Mouse (Mus musculus) forebrain, embryonic 16.5 days (tissue): ENCODE results near the gene Ntrk1. TPM values are rescaled to one million over a fixed set of nuclear protein-coding genes. Genes with fewer than 3 reads are reported as not detected.
A peak's percentile ranks its signal among the peaks of the same experiment; 100 is the strongest.
"Not testable (repeated sequence)": the region's sequence is repeated elsewhere in the genome, so short reads cannot be mapped to it uniquely, and the experiment has no call there.

Experiments
- ATAC-seq: fragments of 200-750 bp; cut with Nextera tagmentation; 2 replicates; pipeline ENCODE4 v1.8.0; 2017; ENCODE audit warnings: mild to moderate bottlenecking, moderate library complexity
- H3K27ac ChIP-seq: fragments of 300-500 bp; sonication (generic); 2 replicates; pipeline ENCODE4 v1.5.1; 2014; ENCODE audit warnings: low read length, control low read depth
- H3K27me3 ChIP-seq: fragments of 300-500 bp; sonication (generic); replicated peaks from 2 replicates; pipeline ENCODE4 v1.6.1; 2014; ENCODE audit warnings: low read length; ENCODE audit not compliant: control insufficient read depth, insufficient read depth
- H3K36me3 ChIP-seq: fragments of 300-500 bp; sonication (generic); 2 replicates; pipeline ENCODE4 v1.6.1; 2014; ENCODE audit not compliant: control insufficient read depth, insufficient read depth
- H3K4me1 ChIP-seq: fragments of 300-500 bp; sonication (generic); replicated peaks from 2 replicates; pipeline ENCODE4 v1.6.1; 2014; ENCODE audit warnings: low read length; ENCODE audit not compliant: control insufficient read depth, insufficient read depth
- H3K4me2 ChIP-seq: fragments of 300-500 bp; sonication (generic); 2 replicates; pipeline ENCODE4 v1.6.1; 2014; ENCODE audit warnings: mild to moderate bottlenecking, low read length, control low read depth
- H3K4me3 ChIP-seq: fragments of 300-500 bp; sonication (generic); replicated peaks from 2 replicates; pipeline ENCODE4 v1.5.1; 2014; ENCODE audit warnings: mild to moderate bottlenecking, low read length, control low read depth
- H3K9ac ChIP-seq: fragments of 300-500 bp; sonication (generic); replicated peaks from 2 replicates; pipeline ENCODE4 v1.6.1; 2014; ENCODE audit warnings: low read depth, low read length, control low read depth
- H3K9me3 ChIP-seq: fragments of 300-500 bp; sonication (generic); 2 replicates; pipeline ENCODE4 v1.6.1; 2016; ENCODE audit warnings: low read length; ENCODE audit not compliant: control insufficient read depth
- WGBS: fragments of 180-500 bp; shearing (Covaris S2); extraction: QIAGEN DNeasy Blood & Tissue Kit; methylation state at CpG from one replicate; pipeline ENCODE4 v1.1.7; 2014; 5-methylcytosine and 5-hydroxymethylcytosine counted together
- polyA plus RNA-seq: library from polyadenylated mRNA; unstranded; fragments of >200 nt; fragmentation: Nextera tagmentation; extraction: Ambion mirVana; gene quantifications from 2 replicates; pipeline ENCODE4 v1.2.1, GENCODE M21; 2015

Gene Ntrk1
- 1.1 and 2.1 TPM in 2 replicates for polyA plus RNA-seq

- 0 out of 2 replicates have a peak, but pooled peaks have one; percentile 43 for ATAC-seq
- Histone ChIP-seq H3K27ac (no peak within 1 kb of the TSS), H3K4me3 (peak within 1 kb of the TSS; percentile 32), H3K36me3 (no peaks in the 10 kb centered on the region), H3K4me2 (peak within 1 kb of the TSS; percentile 52), H3K27me3 (peaks cover 64% of the 10 kb centered on the region), H3K9ac (0 out of 2 replicates have a peak within 1 kb of the TSS, but pooled peaks have one; percentile 3), H3K9me3 (no peaks in the 10 kb centered on the region), H3K4me1 (peaks cover 13% of the 10 kb centered on the region)
- WGBS: under 1% methylated on average over 43 of the region's 47 CpGs
Observed at GRCm38 (mm10) chr3:87794922-87795325, at the start of gene Ntrk1. Gene Ntrk1 (minus strand): TSS chr3:87795162.

- Histone ChIP-seq H3K27ac (no peak overlapping the region), H3K4me1 (no peaks in the 10 kb centered on the region), H3K36me3 (no peaks in the 10 kb centered on the region), H3K4me2 (no peak overlapping the region), H3K4me3 (no peak overlapping the region), H3K27me3 (no peaks in the 10 kb centered on the region), H3K9ac (no peak overlapping the region), H3K9me3 (no peaks in the 10 kb centered on the region)
- ATAC-seq: no peak
Observed at GRCm38 (mm10) chr3:87840858-87841257, 45.9 kb upstream of the Ntrk1 start.

- Histone ChIP-seq H3K4me3 (no peak overlapping the region), H3K4me1 (no peaks in the 10 kb centered on the region), H3K9ac (no peak overlapping the region), H3K4me2 (no peak overlapping the region), H3K9me3 (no peaks in the 10 kb centered on the region), H3K36me3 (no peaks in the 10 kb centered on the region), H3K27me3 (no peaks in the 10 kb centered on the region), H3K27ac (no peak overlapping the region)
- ATAC-seq: no peak
- 2% methylated on average over 4 of the region's 4 CpGs for WGBS
Observed at GRCm38 (mm10) chr3:87838622-87839021, 43.7 kb upstream of the Ntrk1 start.

- H3K4me3 ChIP-seq: no peak overlapping the region
- no peaks in the 10 kb centered on the region for H3K9me3 ChIP-seq
- H3K27ac ChIP-seq: no peak overlapping the region
- no peaks in the 10 kb centered on the region for H3K4me1 ChIP-seq
- no peaks in the 10 kb centered on the region for H3K27me3 ChIP-seq
- no peak overlapping the region for H3K4me2 ChIP-seq
- no peak for ATAC-seq
- no peaks in the 10 kb centered on the region for H3K36me3 ChIP-seq
- WGBS: 68% methylated on average over 5 of the region's 5 CpGs
- no peak overlapping the region for H3K9ac ChIP-seq
Observed at GRCm38 (mm10) chr3:87833482-87833881, 38.5 kb upstream of the Ntrk1 start.

GRCm38 (mm10) chr3:87832109-87832859 is 37.3 kb upstream of the Ntrk1 start:
- H3K9ac ChIP-seq: no peak overlapping the region
- H3K36me3 ChIP-seq: no peaks in the 10 kb centered on the region
- ATAC-seq: no peak
- no peak overlapping the region for H3K27ac ChIP-seq
- 85% methylated on average over 7 of the region's 7 CpGs for WGBS
- H3K4me3 ChIP-seq: no peak overlapping the region
- H3K4me2 ChIP-seq: no peak overlapping the region
- no peaks in the 10 kb centered on the region for H3K4me1 ChIP-seq
- no peaks in the 10 kb centered on the region for H3K27me3 ChIP-seq
- no peaks in the 10 kb centered on the region for H3K9me3 ChIP-seq

GRCm38 (mm10) chr3:87829025-87829424 is 34.1 kb upstream of the Ntrk1 start:
- ATAC-seq: no peak
- no peaks in the 10 kb centered on the region for H3K36me3 ChIP-seq
- H3K4me3 ChIP-seq: no peak overlapping the region
- 51% methylated on average over 10 of the region's 10 CpGs for WGBS
- H3K27ac ChIP-seq: no peak overlapping the region
- no peaks in the 10 kb centered on the region for H3K27me3 ChIP-seq
- no peaks in the 10 kb centered on the region for H3K9me3 ChIP-seq
- no peak overlapping the region for H3K9ac ChIP-seq
- H3K4me2 ChIP-seq: no peak overlapping the region
- no peaks in the 10 kb centered on the region for H3K4me1 ChIP-seq

GRCm38 (mm10) chr3:87828435-87828834 is 33.5 kb upstream of the Ntrk1 start:
- WGBS: 54% methylated on average over 4 of the region's 4 CpGs
- ATAC-seq: no peak
- H3K9ac ChIP-seq: no peak overlapping the region

GRCm38 (mm10) chr3:87824206-87824605 is 29.2 kb upstream of the Ntrk1 start, which contains the start of gene Pear1:
Gene Pear1 (minus strand): TSS chr3:87824306.
- H3K9ac ChIP-seq, H3K4me2 ChIP-seq, H3K4me1 ChIP-seq, H3K27me3 ChIP-seq, H3K4me3 ChIP-seq, H3K9me3 ChIP-seq, ATAC-seq, H3K36me3 ChIP-seq, H3K27ac ChIP-seq: not testable (repeated sequence)
- WGBS: 100% methylated on average over 1 of the region's 1 CpGs

More at GRCm38 (mm10) chr3:87828435-87828834, 33.5 kb upstream of the Ntrk1 start:
- Histone ChIP-seq H3K4me3 (no peak overlapping the region), H3K4me2 (no peak overlapping the region), H3K27ac (no peak overlapping the region), H3K36me3 (no peaks in the 10 kb centered on the region), H3K9me3 (no peaks in the 10 kb centered on the region), H3K4me1 (no peaks in the 10 kb centered on the region), H3K27me3 (no peaks in the 10 kb centered on the region)

- Histone ChIP-seq H3K9me3 (no peaks in the 10 kb centered on the region), H3K27me3 (no peaks in the 10 kb centered on the region), H3K4me1 (no peaks in the 10 kb centered on the region), H3K9ac (no peak overlapping the region), H3K36me3 (no peaks in the 10 kb centered on the region), H3K4me2 (no peak overlapping the region), H3K4me3 (no peak overlapping the region), H3K27ac (no peak overlapping the region)
- ATAC-seq: no peak
- 66% methylated on average over 12 of the region's 12 CpGs for WGBS
Observed at GRCm38 (mm10) chr3:87818226-87818625, 23.3 kb upstream of the Ntrk1 start.
